Mouse (Mus musculus) brain, embryonic 18.5 days (tissue): Measurements from ENCODE around the gene Cntrob.

Experiments
- DNase-seq: peaks from one replicate; pipeline ENCODE4 v3.0.0-alpha.2; 2012; ENCODE audit warnings: low read depth, low spot score

The Cntrob gene

GRCm38 (mm10) chr11:69298231-69298630 lies 25.3 kb downstream of the Cntrob start:
- DNase-seq, result no peak

- DNase-seq, result no peak
Observed at GRCm38 (mm10) chr11:69297799-69298198, 25.8 kb downstream of the Cntrob start.

GRCm38 (mm10) chr11:69295286-69295685 lies 28.3 kb downstream of the Cntrob start:
- no peak for DNase-seq

GRCm38 (mm10) chr11:69291111-69291510 lies 32.5 kb downstream of the Cntrob start:
- no peak for DNase-seq

- no peak for DNase-seq
Observed at GRCm38 (mm10) chr11:69277267-69277666, 46.3 kb downstream of the Cntrob start.

GRCm38 (mm10) chr11:69276081-69276480 lies 47.5 kb downstream of the Cntrob start:
- no peak for DNase-seq

- no peak for DNase-seq
Observed at GRCm38 (mm10) chr11:69275650-69276049, 47.9 kb downstream of the Cntrob start.

- DNase-seq, result no peak
Observed at GRCm38 (mm10) chr11:69272122-69272740, 51.3 kb downstream of the Cntrob start.

- DNase-seq, result no peak
Observed at GRCm38 (mm10) chr11:69269575-69269974, 54.0 kb downstream of the Cntrob start.

GRCm38 (mm10) chr11:69268100-69268499 lies 55.5 kb downstream of the Cntrob start:
- DNase-seq, result no peak

GRCm38 (mm10) chr11:69267341-69267740 lies 56.2 kb downstream of the Cntrob start:
- no peak for DNase-seq

GRCm38 (mm10) chr11:69266253-69266652 lies 57.3 kb downstream of the Cntrob start:
- DNase-seq, result peak; percentile 85

- no peak for DNase-seq
Observed at GRCm38 (mm10) chr11:69265410-69265809, 58.2 kb downstream of the Cntrob start.

- DNase-seq, result no peak
Observed at GRCm38 (mm10) chr11:69264276-69264675, 59.3 kb downstream of the Cntrob start.

GRCm38 (mm10) chr11:69260111-69260510 lies 63.5 kb downstream of the Cntrob start:
- DNase-seq, result no peak

- no peak for DNase-seq
Observed at GRCm38 (mm10) chr11:69258287-69258686, 65.3 kb downstream of the Cntrob start.

- DNase-seq, result no peak
Observed at GRCm38 (mm10) chr11:69257807-69258206, 65.8 kb downstream of the Cntrob start.

GRCm38 (mm10) chr11:69257072-69257471 lies 66.5 kb downstream of the Cntrob start:
- DNase-seq, result no peak

GRCm38 (mm10) chr11:69254808-69255207 lies 68.8 kb downstream of the Cntrob start:
- no peak for DNase-seq

- no peak for DNase-seq
Observed at GRCm38 (mm10) chr11:69253131-69253530, 70.4 kb downstream of the Cntrob start.

GRCm38 (mm10) chr11:69251953-69252352 lies 71.6 kb downstream of the Cntrob start:
- no peak for DNase-seq

GRCm38 (mm10) chr11:69251135-69251842 lies 72.3 kb downstream of the Cntrob start:
- no peak for DNase-seq

GRCm38 (mm10) chr11:69250106-69250505 lies 73.5 kb downstream of the Cntrob start:
- DNase-seq, result no peak
